ENCODE assay signal across 21 mouse cellular contexts in genomic region chr5:148526631-148527030, GRCm38 (mm10).
"Had no signal": no experiment of that assay in that cellular context is flagged by ENCODE, and none has a peak within 500 bp of the region (broad histone marks: within the 10 kb centered on the region; RNA-seq: fewer than 3 reads in every experiment).

No protein-coding gene starts in this region.

- H3K9me3 ChIP-seq: kidney, embryonic 15.5 days; limb, embryonic 10.5 days; limb, embryonic 13.5 days; liver, embryonic 12.5 days; liver, embryonic 15.5 days; lung, embryonic 15.5 days; megakaryocyte, embryonic 14.5 days; midbrain, embryonic 10.5 days; neural tube, embryonic 12.5 days had no signal

- H3K27ac ChIP-seq: kidney, embryonic 15.5 days; limb, embryonic 10.5 days; limb, embryonic 13.5 days; liver, embryonic 12.5 days; liver, embryonic 15.5 days; lung, embryonic 15.5 days; midbrain, embryonic 10.5 days; neural tube, embryonic 12.5 days had no signal

- H3K36me3 ChIP-seq: kidney, embryonic 15.5 days; limb, embryonic 10.5 days; limb, embryonic 13.5 days; liver, embryonic 12.5 days; liver, embryonic 15.5 days; lung, embryonic 15.5 days; midbrain, embryonic 10.5 days; neural tube, embryonic 12.5 days had no signal

- DNase-seq: kidney, adult 11 months; kidney, adult 8-10 months; kidney, postnatal 10 days; kidney, postnatal 36 days; layer of hippocampus, adult 9-11 months; liver; lung, adult 18-20 months; lung, postnatal 10 days; lung, postnatal 36 days; thymus, adult 2 months; thymus, postnatal 14 days; thymus, postnatal 4 days had no signal

- ATAC-seq: liver, embryonic 12.5 days had no signal

- H3K9ac ChIP-seq: kidney, embryonic 15.5 days; limb, embryonic 13.5 days; liver, embryonic 12.5 days; liver, embryonic 15.5 days; lung, embryonic 15.5 days; neural tube, embryonic 12.5 days had no signal

- H3K4me2 ChIP-seq: kidney, embryonic 15.5 days; limb, embryonic 13.5 days; liver, embryonic 12.5 days; liver, embryonic 15.5 days; lung, embryonic 15.5 days; neural tube, embryonic 12.5 days had no signal

- H3K27me3 ChIP-seq: kidney, embryonic 15.5 days; limb, embryonic 13.5 days; liver, embryonic 12.5 days; liver, embryonic 15.5 days; lung, embryonic 15.5 days; neural tube, embryonic 12.5 days had no signal

- H3K4me3 ChIP-seq: kidney, embryonic 15.5 days; limb, embryonic 10.5 days; limb, embryonic 13.5 days; liver, embryonic 12.5 days; liver, embryonic 15.5 days; lung, embryonic 15.5 days; megakaryocyte, embryonic 14.5 days; midbrain, embryonic 10.5 days; neural tube, embryonic 12.5 days had no signal
